ENCODE assay signal across 8 mouse cellular contexts in the genomic region with DNA sequence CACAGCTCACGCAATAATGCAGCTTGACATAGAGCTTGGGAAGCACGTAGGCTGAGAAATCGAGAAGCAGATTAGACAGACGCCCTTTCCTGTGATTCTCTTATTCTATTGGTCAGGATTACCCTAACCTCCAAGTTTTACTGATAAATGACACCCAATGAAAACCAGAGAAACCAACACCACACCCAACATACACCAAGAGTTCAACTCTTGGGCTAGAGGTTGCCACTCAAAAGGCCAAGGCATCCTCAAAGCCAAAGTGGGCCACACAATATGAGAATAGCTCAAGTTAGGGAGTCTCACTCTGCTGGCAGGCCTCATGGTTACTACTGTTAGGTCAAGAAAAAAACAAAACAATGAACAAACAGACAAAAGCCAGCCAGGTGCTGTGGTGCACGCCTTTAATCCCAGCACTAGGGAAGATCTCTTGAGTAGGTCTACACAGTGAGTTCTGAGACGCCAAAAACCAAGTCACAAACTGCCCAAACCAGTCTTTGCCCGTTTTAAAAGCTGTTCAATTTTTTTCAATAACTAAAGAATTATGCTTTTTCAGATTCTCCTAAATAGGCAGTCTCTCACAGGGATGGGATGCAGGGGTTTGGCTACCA. TPM values are rescaled to one million over a fixed set of nuclear protein-coding genes. Genes with fewer than 3 reads are reported as not detected.
DNase-seq lines count a peak whose midpoint lies in the region; ATAC-seq and TF ChIP-seq lines count a peak whose summit lies in the region.

No protein-coding gene starts in this region.

- TF ChIP-seq POLR2A in cerebellum, adult 2 months (IDR thresholded peaks at IDR 0.05; ENCODE audit: borderline replicate concordance, insufficient read depth, low read length) = no peak

- peak overlapping the region; percentile 92 for H3K9ac ChIP-seq in liver, embryonic 13.5 days

- no peak overlapping the region for H3K27ac ChIP-seq in cerebellum, adult 2 months (ENCODE audit: insufficient read depth, low read length)
- H3K27ac ChIP-seq in forebrain, embryonic 10.5 days = peak overlapping the region; percentile 94
- H3K27ac ChIP-seq in liver, embryonic 13.5 days = peak overlapping the region; percentile 82

- WGBS in cerebellum, adult 2 months = 45% methylated on average over 7 of the region's 7 CpGs
- WGBS in forebrain, embryonic 10.5 days = 44% methylated on average over 7 of the region's 7 CpGs
- 9% methylated on average over 7 of the region's 7 CpGs for WGBS in liver, embryonic 13.5 days (ENCODE audit: insufficient replicate concordance)

- H3K9me3 ChIP-seq in E14TG2a.4 (ENCODE audit: low read length) = no peaks in the 10 kb centered on the region
- H3K9me3 ChIP-seq in forebrain, embryonic 10.5 days = no peaks in the 10 kb centered on the region
- H3K9me3 ChIP-seq in liver, embryonic 13.5 days (replicated peaks) = no peaks in the 10 kb centered on the region

- TF ChIP-seq CTCF in cerebellum, adult 2 months (IDR thresholded peaks at IDR 0.05; ENCODE audit: borderline replicate concordance, insufficient read depth, low read depth, low read length) = no peak
- TF ChIP-seq CTCF in E14TG2a.4 (conservative IDR thresholded peaks at IDR 0.05; ENCODE audit: low read length) = no peak

- peak overlapping the region; percentile 89 for H3K4me2 ChIP-seq in liver, embryonic 13.5 days

- peaks cover 29% of the 10 kb centered on the region for H3K36me3 ChIP-seq in E14TG2a.4 (ENCODE audit: insufficient read depth, low read length)
- H3K36me3 ChIP-seq in forebrain, embryonic 10.5 days (replicated peaks) = peaks cover 35% of the 10 kb centered on the region
- H3K36me3 ChIP-seq in liver, embryonic 13.5 days = peaks cover 29% of the 10 kb centered on the region

- peak; percentile 55 for ATAC-seq in liver, embryonic 13.5 days (ENCODE audit: low read depth)
- ATAC-seq in monocyte, adult 5-6 weeks (replicated peaks; ENCODE audit: insufficient number of reproducible peaks, low FRiP score, low TSS enrichment, poor library complexity, severe bottlenecking) = no peak
- no peak for ATAC-seq in activated CD4-positive, CD25-positive, alpha-beta regulatory T cell, adult 4 months

- no peaks in the 10 kb centered on the region for H3K27me3 ChIP-seq in cerebellum, adult 2 months (ENCODE audit: control insufficient read depth, insufficient read depth, low read length)
- H3K27me3 ChIP-seq in E14TG2a.4 (ENCODE audit: insufficient read depth, low read length) = no peaks in the 10 kb centered on the region
- H3K27me3 ChIP-seq in forebrain, embryonic 10.5 days (ENCODE audit: poor library complexity, severe bottlenecking) = no peaks in the 10 kb centered on the region
- H3K27me3 ChIP-seq in liver, embryonic 13.5 days = no peaks in the 10 kb centered on the region

- DNase-seq in cerebellum, adult 2 months = no peak
- no peak for DNase-seq in cerebellum, postnatal 36 days
- DNase-seq in forebrain, embryonic 10.5 days (ENCODE audit: extremely low spot score, low spot score) = no peak
- DNase-seq in liver, embryonic 13.5 days = peak; percentile 57
- DNase-seq in adrenal gland, postnatal 36 days = no peak

- peak overlapping the region; percentile 98 for H3K4me3 ChIP-seq in cerebellum, adult 2 months (replicated peaks; ENCODE audit: insufficient read depth, low read depth, low read length)
- H3K4me3 ChIP-seq in E14TG2a.4 (replicated peaks; ENCODE audit: low read length) = peak overlapping the region; percentile 98
- H3K4me3 ChIP-seq in forebrain, embryonic 10.5 days = peak overlapping the region; percentile 71
- peak overlapping the region; percentile 86 for H3K4me3 ChIP-seq in liver, embryonic 13.5 days (replicated peaks)

- H3K4me1 ChIP-seq in cerebellum, adult 2 months (ENCODE audit: control insufficient read depth, insufficient read depth, low read length) = peaks cover 5% of the 10 kb centered on the region
- H3K4me1 ChIP-seq in E14TG2a.4 (replicated peaks; ENCODE audit: low read depth, low read length) = peaks cover 47% of the 10 kb centered on the region
- H3K4me1 ChIP-seq in forebrain, embryonic 10.5 days = peaks cover 10% of the 10 kb centered on the region
- H3K4me1 ChIP-seq in liver, embryonic 13.5 days (replicated peaks) = peaks cover 51% of the 10 kb centered on the region

RNA-seq across cellular contexts. Expression of gene Rps26, which starts 1.2 kb away (rescaled TPM):
- 303 and 334 TPM in 2 replicates for polyA plus RNA-seq in cerebellum, adult 2 months (2012; rRNA removed)
- 574 and 577 TPM in 2 replicates for polyA plus RNA-seq in forebrain, embryonic 10.5 days (2016; fragmentation: Nextera tagmentation; extraction: Ambion mirVana)
- 486 and 551 TPM in 2 replicates for polyA plus RNA-seq in liver, embryonic 13.5 days (2015; fragmentation: Nextera tagmentation; extraction: Ambion mirVana)
- total RNA-seq in monocyte, adult 5-6 weeks (2017) = 224 to 301 TPM (median 295 TPM) in 3 replicates
- polyA plus RNA-seq in activated CD4-positive, CD25-positive, alpha-beta regulatory T cell, adult 4 months (2017; shearing (Covaris generic)) = 1,000 to 10,000 TPM; 1,759 to 1,796 TPM
- total RNA-seq in adrenal gland, postnatal 36 days (2021) = 100 to 1,000 TPM; 697 to 707 TPM

RNA-seq across cellular contexts. Expression of gene Ikzf4, which starts 20.4 kb away (rescaled TPM):
- 8.5 and 9.6 TPM in 2 replicates for polyA plus RNA-seq in cerebellum, adult 2 months (2012; rRNA removed)
- polyA plus RNA-seq in forebrain, embryonic 10.5 days (2016; fragmentation: Nextera tagmentation; extraction: Ambion mirVana) = 3.2 and 3.9 TPM in 2 replicates
- 0.12 and 0.21 TPM in 2 replicates for polyA plus RNA-seq in liver, embryonic 13.5 days (2015; fragmentation: Nextera tagmentation; extraction: Ambion mirVana)
- total RNA-seq in monocyte, adult 5-6 weeks (2017) = not detected in 3 replicates
- 100 to 1,000 TPM; 103 to 107 TPM for polyA plus RNA-seq in activated CD4-positive, CD25-positive, alpha-beta regulatory T cell, adult 4 months (2017; shearing (Covaris generic))
- total RNA-seq in adrenal gland, postnatal 36 days (2021) = 1 to 10 TPM; 1.5 to 2.2 TPM

RNA-seq across cellular contexts. Expression of gene Erbb3, which starts 35.9 kb away (rescaled TPM):
- polyA plus RNA-seq in cerebellum, adult 2 months (2012; rRNA removed) = 9.4 and 11.1 TPM in 2 replicates
- 3.0 and 3.1 TPM in 2 replicates for polyA plus RNA-seq in forebrain, embryonic 10.5 days (2016; fragmentation: Nextera tagmentation; extraction: Ambion mirVana)
- polyA plus RNA-seq in liver, embryonic 13.5 days (2015; fragmentation: Nextera tagmentation; extraction: Ambion mirVana) = 1.2 and 1.9 TPM in 2 replicates
- 1.4 to 3.3 TPM (median 2.8 TPM) in 3 replicates for total RNA-seq in monocyte, adult 5-6 weeks (2017)
- 1 to 10 TPM; 4.1 to 4.2 TPM for polyA plus RNA-seq in activated CD4-positive, CD25-positive, alpha-beta regulatory T cell, adult 4 months (2017; shearing (Covaris generic))
- total RNA-seq in adrenal gland, postnatal 36 days (2021) = 1 to 10 TPM; 2.2 to 2.3 TPM

RNA-seq across cellular contexts. Expression of gene Suox, which starts 48.5 kb away (rescaled TPM):
- polyA plus RNA-seq in cerebellum, adult 2 months (2012; rRNA removed) = 15.6 and 17.9 TPM in 2 replicates
- polyA plus RNA-seq in forebrain, embryonic 10.5 days (2016; fragmentation: Nextera tagmentation; extraction: Ambion mirVana) = 10.8 and 10.9 TPM in 2 replicates
- polyA plus RNA-seq in liver, embryonic 13.5 days (2015; fragmentation: Nextera tagmentation; extraction: Ambion mirVana) = 10.7 and 13.9 TPM in 2 replicates
- total RNA-seq in monocyte, adult 5-6 weeks (2017) = 4.6 to 10.7 TPM (median 6.1 TPM) in 3 replicates
- polyA plus RNA-seq in activated CD4-positive, CD25-positive, alpha-beta regulatory T cell, adult 4 months (2017; shearing (Covaris generic)) = 10 to 100 TPM; 15.3 to 17.9 TPM
- total RNA-seq in adrenal gland, postnatal 36 days (2021) = 10 to 100 TPM; 24.1 to 24.3 TPM

RNA-seq across cellular contexts. Expression of gene Pa2g4, which starts 59.6 kb away (rescaled TPM):
- polyA plus RNA-seq in cerebellum, adult 2 months (2012; rRNA removed) = 69.2 and 73.5 TPM in 2 replicates
- 298 and 302 TPM in 2 replicates for polyA plus RNA-seq in forebrain, embryonic 10.5 days (2016; fragmentation: Nextera tagmentation; extraction: Ambion mirVana)
- 207 and 228 TPM in 2 replicates for polyA plus RNA-seq in liver, embryonic 13.5 days (2015; fragmentation: Nextera tagmentation; extraction: Ambion mirVana)
- total RNA-seq in monocyte, adult 5-6 weeks (2017) = 37.2 to 74.1 TPM (median 47.8 TPM) in 3 replicates
- 100 to 1,000 TPM; 136 to 160 TPM for polyA plus RNA-seq in activated CD4-positive, CD25-positive, alpha-beta regulatory T cell, adult 4 months (2017; shearing (Covaris generic))
- total RNA-seq in adrenal gland, postnatal 36 days (2021) = 10 to 100 TPM; 83.1 to 89.4 TPM
